Mouse (Mus musculus): ENCODE measurements around the gene Nr0b2. TPM values are rescaled to one million over a fixed set of nuclear protein-coding genes. Genes with fewer than 3 reads are reported as not detected.
A peak's percentile ranks its signal among the peaks of the same experiment; 100 is the strongest.

Gene Nr0b2
- total RNA-seq, 2 experiments from 2014 or later, result 2.0 to 6.4 TPM

DNA sequence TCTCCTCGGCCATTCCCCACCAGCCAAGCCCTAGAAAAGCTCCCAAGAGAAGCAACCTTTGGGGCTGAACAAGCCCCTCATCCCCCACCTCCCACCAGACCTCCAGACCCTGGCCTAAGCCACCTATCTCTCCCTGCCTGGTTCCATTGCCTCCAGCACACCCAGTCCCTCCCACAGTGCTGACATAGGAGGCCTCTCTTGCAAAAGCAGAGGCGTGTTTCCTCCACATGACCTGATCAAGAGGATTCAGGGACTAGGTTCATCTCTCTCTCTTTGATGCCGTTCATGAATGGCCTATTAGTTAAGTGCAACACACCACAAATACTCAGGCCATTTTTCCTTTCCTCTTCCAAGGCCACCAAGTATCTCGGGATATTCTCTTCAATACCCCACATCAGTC is 6.7 kb downstream of the Nr0b2 start:
- ATAC-seq (replicated peaks; ENCODE audit: poor library complexity, severe bottlenecking), result no peak

DNA sequence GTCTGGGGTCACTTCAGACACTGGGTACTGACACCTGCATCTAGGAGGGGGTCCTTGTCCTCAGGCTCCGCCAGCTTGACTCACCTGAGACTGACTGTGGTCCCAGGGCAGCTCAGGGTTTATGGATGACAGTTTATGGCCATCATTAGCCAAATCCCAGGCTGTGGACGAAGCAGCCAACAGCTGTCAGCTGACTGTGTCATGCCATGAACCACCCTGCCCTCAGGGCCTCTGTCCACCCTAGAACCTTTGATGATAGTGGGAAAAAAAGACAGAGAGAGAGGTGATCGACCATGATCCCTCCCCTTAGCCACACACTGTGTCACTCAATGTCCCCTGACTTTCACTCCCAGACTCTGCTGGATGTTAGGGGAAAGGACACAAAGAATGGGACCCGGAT is 8.4 kb downstream of the Nr0b2 start:
- ATAC-seq (replicated peaks; ENCODE audit: poor library complexity, severe bottlenecking), result no peak

DNA sequence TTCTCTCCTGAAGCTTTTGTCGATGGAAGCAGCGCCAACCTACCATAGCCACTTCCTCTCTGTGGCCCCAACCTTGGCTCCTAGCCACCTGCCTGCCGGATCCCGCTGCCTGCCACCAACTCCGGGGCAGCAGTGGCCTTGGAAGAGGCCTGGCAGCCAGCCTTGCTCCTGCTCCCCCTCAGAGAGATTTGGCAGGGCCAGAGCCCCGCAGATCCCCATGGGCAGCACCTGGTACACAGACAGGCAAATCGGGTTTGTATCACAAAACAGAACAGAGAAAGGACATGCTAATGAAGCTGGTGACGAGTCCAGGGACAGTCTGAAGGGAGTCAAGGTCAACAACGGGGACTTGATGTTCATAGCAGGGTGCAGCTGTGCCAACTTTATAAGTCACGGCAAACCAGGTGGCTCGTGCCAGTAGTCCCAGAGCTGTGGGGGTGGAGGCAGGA is 10.0 kb downstream of the Nr0b2 start:
- ATAC-seq (replicated peaks; ENCODE audit: poor library complexity, severe bottlenecking), result peak; percentile 87

DNA sequence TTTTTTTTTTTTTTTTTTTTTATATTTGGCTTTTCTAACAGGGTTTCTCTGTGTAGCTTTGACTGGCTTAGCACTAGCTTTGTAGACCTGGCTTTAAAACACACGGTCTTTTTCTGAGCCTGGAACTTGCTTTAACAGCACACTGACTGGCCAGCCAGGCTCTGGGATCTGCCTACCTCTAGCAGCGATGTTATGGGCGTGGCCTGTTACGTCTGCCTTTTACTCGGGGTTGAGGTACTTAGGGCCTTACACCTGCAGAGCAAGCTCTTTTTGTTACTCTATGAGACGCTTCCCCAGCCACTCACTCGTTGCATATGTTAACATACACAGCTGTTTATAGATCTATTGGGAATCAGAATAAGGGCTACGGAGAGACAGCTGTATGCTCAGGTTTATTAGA is 14.1 kb downstream of the Nr0b2 start:
- ATAC-seq (replicated peaks; ENCODE audit: poor library complexity, severe bottlenecking), result no peak

DNA sequence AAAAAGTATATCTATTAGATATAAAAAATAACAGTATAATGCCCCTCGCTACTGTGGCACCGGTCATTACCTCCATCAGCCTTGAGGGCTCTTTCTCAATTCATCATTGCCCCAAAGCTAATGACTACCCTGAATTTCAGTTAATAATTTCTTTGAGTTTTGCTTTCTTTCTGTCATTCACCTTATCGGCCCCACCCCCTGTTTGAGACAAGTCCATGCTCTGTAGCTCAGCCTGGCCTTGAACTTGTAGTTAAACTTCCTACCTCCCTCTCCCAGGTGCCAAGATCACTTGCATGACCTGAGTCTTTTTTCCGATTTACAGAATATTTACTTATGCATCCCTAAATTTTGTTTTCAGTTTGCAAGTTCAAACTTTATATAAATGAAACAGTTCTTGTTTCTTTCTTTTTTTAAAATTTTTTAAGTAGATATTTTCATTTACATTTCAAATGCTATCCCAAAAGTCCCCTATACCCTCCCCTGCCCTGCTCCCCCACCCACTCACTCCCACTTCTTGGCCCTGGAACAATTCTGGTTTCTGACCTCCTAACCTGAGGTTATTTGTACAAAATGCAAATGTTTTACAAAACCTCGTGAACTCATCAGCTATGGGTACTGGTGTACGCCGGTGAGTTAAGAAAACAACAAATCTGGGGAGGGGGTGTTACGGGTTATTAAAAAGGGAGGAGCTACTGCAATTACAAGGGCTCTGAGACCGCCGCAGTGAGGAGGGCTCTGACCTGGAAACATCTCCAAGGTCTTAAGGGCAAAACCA is 16.3 kb downstream of the Nr0b2 start:
- no peak for ATAC-seq (replicated peaks; ENCODE audit: poor library complexity, severe bottlenecking)

DNA sequence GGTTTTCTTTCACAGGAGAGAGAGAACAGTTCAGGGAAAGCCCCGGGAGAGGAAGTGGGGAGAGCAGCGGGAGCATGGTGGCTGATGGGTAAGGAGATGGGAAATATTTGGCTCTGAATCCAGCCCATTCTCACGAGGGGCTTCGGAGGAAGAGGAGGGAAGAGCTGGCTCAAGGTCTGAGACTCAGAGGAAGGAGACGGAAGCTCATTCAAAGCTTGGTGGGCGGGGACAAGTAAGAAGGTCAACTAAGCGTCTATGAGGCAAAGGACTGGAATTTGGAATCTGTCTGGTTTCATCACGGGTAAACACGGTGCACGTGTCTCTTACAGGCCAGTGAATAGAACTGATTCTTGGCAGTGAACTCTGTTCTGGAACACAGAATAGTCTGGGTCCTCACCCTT is 16.9 kb downstream of the Nr0b2 start:
- no peak for ATAC-seq (replicated peaks; ENCODE audit: poor library complexity, severe bottlenecking)

DNA sequence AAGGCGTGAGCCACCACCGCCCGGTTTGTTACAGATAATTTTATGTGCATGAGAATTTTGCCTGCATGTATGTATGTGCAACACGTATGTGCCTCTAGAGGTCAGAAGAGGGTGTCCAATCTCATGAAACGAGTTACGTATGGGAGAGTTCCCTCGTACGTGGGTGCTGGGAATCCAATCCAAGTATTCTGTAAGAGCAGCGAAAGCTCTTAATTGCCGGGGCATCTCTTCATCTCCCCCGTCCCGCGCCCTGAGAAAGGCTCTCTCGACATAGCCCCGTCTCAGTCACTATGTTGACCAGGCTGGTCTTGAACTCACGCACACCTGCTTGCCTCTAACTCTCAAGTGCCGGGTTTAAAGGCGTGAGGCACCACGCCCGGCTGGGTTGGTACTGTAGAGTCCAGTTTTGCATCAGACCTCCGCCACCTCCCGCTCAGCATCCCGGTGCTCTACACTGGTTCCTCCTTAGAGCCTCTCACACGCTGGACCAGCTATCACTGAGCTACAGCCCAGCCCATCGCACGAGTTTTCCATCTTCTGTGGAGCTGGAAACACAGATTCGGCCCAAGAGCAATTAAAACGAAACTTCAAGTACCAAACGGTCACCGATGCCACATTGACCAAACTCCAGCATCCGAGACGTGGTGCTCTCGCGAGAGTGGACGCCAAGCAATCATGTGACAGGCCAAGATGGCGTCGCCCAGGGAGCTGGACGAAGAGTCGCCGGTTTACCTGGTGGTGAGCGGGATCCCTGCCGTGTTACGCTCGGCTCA is 21.1 kb downstream of the Nr0b2 start, which contains the start of gene Gpatch3:
Gene Gpatch3, plus strand, starts transcription at position 676 of the 773 bp plus-strand sequence.
- peak; percentile 96 for ATAC-seq (replicated peaks; ENCODE audit: poor library complexity, severe bottlenecking)

DNA sequence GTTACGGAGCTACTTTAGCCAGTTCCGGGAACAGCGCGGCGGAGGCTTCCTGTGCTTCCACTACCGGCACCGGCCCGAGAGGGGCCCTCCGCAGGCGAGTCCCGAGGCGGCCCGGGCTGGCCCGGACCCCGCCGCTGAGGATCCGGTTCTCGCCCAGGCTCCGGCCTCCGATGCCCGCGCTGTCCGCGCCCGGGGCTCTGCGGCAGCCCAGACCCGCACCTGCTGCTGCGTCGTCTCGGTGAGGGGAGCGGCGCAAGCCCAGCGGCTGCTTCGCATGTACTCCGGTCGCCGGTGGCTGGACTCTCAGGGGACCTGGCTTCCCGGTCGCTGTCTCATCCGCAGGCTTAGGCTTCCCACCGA is 21.6 kb downstream of the Nr0b2 start:
- ATAC-seq (replicated peaks; ENCODE audit: poor library complexity, severe bottlenecking), result no peak

DNA sequence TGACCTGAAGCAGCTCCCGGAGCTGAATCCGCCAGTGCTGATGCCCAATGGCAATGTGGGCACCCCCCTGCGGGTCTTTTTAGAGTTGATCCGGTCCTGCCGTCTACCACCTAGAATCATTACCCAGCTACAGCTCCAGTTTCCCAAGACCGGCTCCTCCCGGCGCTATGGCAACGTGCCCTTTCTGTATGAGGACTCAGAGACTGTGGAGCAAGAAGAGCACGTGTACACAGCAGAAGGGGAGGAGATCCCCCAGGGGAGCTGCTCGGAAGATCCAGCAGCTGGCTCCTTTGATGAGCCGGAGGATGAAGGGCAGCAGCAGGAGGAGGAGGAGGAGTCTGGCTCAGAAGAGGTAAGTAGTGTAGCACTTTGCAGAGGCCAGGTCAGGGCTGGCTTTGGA is 24.8 kb downstream of the Nr0b2 start:
- ATAC-seq (replicated peaks; ENCODE audit: poor library complexity, severe bottlenecking), result no peak

DNA sequence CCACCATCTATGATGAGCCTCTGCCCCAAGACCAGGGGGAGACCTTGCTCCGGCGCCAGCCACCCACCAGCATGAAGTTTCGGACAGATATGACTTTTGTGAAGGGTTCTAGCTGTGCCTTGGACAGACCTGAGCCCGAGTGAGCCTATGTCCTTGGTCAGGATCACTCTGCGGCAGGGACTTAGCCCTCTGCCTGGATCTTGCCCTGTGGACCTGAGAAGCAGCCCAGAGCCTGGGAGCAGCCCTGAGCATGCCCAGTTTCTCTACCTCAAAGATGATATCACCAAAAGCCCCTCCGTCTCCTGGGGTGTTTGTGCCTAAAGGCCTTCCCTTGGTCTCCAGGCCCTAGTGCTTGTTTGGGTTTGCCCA is 30.5 kb downstream of the Nr0b2 start:
- no peak for ATAC-seq (replicated peaks; ENCODE audit: poor library complexity, severe bottlenecking)

DNA sequence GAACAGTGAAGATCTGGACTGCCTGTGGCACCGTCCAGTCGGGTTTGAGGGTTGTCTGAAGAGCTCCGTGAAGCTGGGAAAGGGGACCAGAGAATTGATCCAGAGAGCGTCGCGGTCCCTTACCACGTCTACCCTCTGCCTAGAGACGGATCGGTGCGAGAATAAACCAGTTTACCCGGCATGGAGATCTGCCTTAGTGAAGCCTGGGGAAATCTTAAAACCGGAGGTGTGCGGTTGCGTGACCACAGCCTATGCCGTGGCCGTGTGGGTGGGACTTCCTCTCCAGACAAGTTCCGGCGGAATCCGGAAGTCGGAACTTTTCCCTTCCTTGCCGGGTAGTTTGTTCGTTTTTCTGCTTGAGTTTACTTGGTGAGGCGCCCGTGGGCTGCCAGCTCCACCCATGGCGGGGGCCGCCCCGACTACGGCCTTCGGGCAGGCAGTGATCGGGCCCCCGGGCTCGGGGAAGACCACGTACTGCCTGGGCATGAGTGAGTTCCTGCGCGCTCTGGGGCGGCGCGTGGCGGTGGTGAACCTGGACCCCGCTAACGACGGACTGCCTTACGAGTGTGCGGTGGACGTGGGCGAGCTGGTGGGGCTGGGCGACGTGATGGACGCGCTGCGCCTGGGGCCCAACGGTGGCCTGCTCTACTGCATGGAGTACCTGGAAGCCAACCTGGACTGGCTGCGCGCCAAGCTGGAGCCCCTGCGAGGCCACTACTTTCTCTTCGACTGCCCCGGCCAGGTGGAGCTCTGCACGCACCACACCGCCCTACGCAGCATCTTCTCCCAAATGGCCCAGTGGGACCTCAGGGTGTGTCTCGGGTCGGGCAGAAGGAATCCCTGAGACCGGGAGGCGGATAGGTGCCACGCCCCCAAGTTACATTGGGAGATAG is 31.1 kb downstream of the Nr0b2 start, which contains the start of gene Gpn2:
Gene Gpn2, plus strand, starts transcription at position 304 of the 893 bp plus-strand sequence.
- peak; percentile 80 for ATAC-seq (replicated peaks; ENCODE audit: poor library complexity, severe bottlenecking)

DNA sequence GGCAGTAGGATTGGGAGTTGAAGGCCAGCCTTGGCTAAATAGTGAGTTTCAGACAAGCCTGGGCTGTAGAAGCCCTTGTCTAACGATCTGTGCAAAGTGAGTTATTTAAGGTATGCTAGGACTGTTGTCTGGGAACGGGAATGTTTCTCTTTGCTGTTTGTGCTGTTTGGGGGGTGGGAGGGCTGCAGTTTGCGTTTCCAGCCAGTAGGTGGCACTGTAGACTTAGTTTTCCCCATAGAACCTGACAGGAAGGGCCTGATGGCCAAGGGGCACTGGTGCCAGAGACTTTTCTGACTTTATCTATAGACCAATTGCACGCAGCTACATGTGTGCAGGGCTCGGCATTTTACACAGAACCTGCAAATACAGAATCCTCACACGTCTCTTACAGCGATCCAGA is 39.4 kb downstream of the Nr0b2 start:
- peak; percentile 80 for ATAC-seq (replicated peaks; ENCODE audit: poor library complexity, severe bottlenecking)

DNA sequence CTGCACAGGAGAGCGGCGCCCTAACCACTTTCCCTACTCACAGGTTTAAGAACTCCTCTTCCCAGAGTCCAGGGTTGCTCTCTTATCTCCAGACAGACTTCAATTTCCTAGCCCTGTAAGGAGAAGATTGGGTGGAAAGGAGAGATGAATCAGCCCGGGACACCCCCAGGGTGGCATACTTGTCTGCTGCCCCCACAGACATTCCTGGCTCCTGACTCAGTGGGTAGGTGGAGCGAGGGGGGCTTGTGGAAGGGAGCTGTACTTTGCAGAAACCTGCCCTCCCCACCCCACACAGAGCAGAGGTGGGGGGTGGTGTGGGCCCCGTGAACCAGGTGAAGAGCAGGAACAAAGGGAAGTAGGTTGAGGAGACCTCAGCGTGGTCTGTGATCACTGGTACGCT is 42.4 kb downstream of the Nr0b2 start:
- no peak for ATAC-seq (replicated peaks; ENCODE audit: poor library complexity, severe bottlenecking)

DNA sequence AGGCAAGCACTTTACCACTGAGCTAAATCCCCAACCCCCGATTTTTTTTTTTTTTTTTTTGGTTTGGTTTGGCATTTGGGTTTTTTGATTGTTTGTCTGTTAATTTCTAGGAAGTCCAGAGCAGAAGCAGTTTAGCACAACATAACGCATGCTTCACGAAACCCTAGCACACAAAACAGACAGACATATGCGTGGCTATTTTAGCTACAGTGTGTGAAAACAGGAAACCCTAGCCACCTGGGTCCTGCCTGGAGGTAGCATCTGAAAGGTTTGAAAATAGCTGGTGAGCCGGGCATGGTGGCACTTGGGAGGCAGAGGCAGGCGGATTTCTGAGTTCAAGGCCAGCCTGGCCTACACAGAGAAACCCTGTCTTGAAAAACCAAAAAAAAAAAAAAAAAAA is 42.9 kb downstream of the Nr0b2 start:
- ATAC-seq (replicated peaks; ENCODE audit: poor library complexity, severe bottlenecking), result no peak

DNA sequence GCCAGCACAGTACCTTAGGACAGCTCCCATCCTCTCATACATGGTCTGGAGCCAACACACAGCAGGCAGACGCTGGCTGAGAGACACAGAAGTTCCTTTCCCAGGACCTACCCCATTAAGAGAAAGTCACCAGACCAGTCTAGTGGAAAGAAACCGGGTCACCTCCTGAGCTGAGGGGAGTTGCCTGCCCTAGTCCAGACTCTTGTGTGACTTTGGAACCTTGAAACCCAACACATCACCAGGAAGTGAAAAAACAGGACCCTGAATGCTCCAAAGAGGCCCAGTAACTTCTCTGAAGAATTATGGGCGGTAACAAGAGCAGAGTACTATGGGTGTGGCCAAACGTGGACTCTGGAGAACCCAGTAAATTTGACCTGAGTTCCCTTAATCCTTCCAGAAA is 45.4 kb downstream of the Nr0b2 start:
- no peak for ATAC-seq (replicated peaks; ENCODE audit: poor library complexity, severe bottlenecking)

DNA sequence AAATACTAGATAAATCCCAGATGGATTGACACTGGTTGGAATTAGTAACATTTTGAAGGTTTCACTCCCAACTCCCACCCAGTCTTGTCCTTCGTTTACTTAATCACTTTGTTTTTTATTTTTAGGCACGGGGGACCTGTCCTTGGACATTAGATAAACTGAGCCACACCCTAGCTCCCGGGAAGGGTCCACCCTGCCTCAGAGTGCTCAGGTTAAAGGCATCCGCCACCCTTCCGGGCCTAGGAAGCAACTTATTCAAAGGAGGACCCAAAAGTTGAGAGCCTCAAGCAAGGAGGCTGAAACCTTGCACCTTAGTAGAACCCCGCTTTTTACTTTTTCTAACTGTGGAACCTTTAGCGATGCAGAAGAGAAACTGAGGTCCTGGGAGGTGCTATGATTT is 45.9 kb downstream of the Nr0b2 start:
- no peak for ATAC-seq (replicated peaks; ENCODE audit: poor library complexity, severe bottlenecking)

DNA sequence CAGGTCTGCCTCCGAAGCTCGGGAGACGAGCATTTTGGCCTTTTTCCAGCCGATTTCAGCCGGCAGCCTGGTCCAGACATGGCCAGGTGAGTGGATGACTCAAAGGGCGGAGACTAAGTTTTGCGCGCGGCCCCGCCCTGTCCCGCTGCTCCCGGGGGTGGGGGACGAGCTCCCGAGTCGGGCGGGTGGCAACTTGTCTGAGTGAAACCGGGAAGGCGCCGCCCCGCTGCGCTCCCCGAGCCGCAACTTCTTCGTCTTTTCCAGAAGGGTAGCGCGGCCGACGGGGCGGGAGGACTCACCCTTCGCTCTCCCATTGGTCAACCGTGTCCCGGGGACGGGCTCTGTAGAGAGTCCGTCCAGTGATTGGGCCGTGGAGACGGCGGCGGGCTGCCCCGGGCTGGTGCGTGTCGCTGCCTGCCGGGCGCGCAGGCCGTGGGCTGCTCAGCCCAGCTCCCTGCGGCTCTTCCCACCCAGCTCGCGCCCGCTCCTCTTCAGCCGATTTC is 46.4 kb downstream of the Nr0b2 start:
- ATAC-seq (replicated peaks; ENCODE audit: poor library complexity, severe bottlenecking), result peak; percentile 94

DNA sequence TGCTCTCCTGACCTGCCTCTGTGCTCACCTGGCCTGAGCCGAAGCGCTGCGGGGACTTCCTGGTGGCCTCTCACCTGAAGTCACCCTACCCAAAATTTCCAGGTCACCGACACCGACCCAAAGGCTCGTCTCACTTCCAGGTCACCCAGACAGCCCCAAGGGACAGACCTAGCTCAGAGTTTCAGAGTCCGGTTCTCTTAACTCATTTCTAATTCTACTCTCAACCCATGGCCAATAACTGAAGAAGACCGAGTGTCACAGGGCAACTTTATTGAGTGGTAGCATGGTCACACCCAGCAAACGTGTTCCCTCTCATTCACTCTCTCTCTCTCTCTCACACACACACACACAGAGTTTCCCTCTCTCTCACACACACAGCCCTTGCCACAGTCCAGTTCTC is 47.1 kb downstream of the Nr0b2 start:
- ATAC-seq (replicated peaks; ENCODE audit: poor library complexity, severe bottlenecking), result no peak

DNA sequence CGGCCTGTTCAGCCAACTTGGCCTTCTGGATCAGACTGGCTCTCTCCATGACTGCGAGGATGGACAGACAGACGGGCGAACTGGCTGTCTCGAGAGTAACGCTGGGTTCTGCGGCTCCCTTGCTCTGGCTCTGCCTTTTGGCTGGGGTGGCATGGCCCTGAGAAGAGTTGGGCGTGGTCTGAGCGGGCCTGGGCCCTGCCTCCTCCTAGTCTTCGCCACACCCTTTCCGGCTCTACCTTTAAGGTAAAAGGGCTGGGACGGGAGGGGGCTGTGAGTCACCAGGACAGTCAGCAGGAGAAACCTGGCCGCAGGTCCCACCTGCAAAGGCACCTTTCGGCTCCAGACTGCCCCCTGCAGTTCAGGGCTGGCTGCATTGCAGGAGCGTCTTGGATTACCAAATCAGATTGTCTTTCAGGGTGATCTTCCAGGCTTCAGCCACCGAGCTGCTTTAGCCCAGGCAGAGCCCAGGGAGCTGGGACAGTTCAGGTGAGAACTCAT is 48.6 kb downstream of the Nr0b2 start, which contains the start of gene Sfn:
Gene Sfn, minus strand, starts transcription at position 448 of the 498 bp plus-strand sequence.
- peak; percentile 8; the same call in 1 of the 2 replicates for ATAC-seq (replicated peaks; ENCODE audit: poor library complexity, severe bottlenecking)

DNA sequence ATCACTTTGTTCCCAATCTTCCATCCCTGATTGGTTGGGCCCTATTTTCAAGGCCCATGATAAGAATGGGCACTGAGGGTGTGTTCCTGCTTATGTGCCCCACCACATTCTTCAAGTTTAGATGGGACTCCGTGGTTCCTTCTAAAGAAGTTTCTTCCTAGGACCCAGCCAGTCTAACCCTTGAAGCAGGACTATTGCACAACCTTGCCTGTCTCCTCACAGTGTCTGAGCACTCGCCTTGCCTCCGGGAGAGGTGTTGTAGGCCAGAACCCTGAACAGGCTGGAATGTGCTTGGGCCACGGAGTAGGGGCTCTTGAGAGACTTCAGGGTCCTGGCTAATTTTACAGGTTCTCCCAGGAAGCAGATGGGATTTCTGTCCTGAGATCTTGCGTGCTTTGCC is 49.9 kb downstream of the Nr0b2 start:
- no peak for ATAC-seq (replicated peaks; ENCODE audit: poor library complexity, severe bottlenecking)

Measured in granulocyte monocyte progenitor cell, adult 5-6 weeks (primary cell).